Comparison of ENCODE assay signal across 8 mouse cellular contexts in the genomic region with DNA sequence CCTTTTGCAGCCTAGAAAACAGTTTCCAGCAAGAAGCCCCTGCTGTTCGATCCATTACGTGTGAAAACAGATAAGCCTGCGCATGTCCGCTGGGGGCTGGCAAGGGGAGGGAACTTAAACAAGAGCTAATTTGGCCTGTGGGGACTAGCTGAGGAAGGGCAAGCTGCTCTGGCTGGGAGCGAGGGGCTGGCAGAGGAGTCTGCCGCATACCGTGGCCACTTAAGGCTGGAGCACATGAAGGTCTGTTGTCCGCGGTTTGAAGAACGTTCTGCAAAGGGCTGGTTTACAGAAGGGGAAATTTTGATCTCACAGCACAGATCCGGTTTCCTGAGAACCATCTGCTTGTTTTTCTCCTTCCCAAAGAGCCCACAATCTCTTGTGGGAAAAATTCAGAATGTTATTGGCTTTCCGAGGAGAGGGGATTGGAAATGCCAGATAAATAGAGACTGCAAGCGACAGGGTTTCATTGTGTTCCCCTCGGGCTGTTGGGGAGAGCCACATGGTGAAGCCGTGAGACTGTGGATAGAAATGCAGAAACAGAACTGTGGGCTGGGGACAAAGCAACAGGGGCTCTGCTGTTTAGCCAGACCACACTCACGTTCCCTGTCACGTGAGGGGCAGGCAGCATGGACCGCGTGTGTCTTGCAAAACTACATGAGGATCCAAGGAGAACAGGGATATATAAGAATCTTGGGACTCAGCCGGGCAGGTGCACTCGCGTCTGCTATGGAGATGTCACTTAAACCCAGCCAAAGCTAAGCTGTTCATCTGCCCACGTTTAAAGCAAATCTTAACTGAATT. TPM values are rescaled to one million over a fixed set of nuclear protein-coding genes. Genes with fewer than 3 reads are reported as not detected.
A peak's percentile ranks its signal among the peaks of the same experiment; 100 is the strongest.
DNase-seq lines count a peak whose midpoint lies in the region; ATAC-seq and TF ChIP-seq lines count a peak whose summit lies in the region.

No protein-coding gene starts in this region.

- no peak for TF ChIP-seq CTCF in intestine, postnatal 0 days (IDR thresholded peaks at IDR 0.05; ENCODE audit: low read depth)

- H3K9ac ChIP-seq in intestine, postnatal 0 days (ENCODE audit: low read depth, low read length): no peak overlapping the region
- peak overlapping the region; percentile 11; the same call in 1 of the 2 replicates for H3K9ac ChIP-seq in liver, embryonic 15.5 days

- H3K9me3 ChIP-seq in intestine, postnatal 0 days (ENCODE audit: control insufficient read depth): no peaks in the 10 kb centered on the region
- H3K9me3 ChIP-seq in liver, embryonic 15.5 days (replicated peaks): no peaks in the 10 kb centered on the region

- no peak overlapping the region for H3K27ac ChIP-seq in intestine, postnatal 0 days (ENCODE audit: low read depth, low read length)
- no peak overlapping the region for H3K27ac ChIP-seq in liver, embryonic 15.5 days (replicated peaks)

- 22% methylated on average over 23 of the region's 23 CpGs for WGBS in intestine, postnatal 0 days
- 19% methylated on average over 23 of the region's 23 CpGs for WGBS in liver, embryonic 15.5 days (ENCODE audit: insufficient replicate concordance)

- ATAC-seq in intestine, postnatal 0 days: no peak
- no peak for ATAC-seq in liver, embryonic 15.5 days (ENCODE audit: insufficient read depth)

- no peaks in the 10 kb centered on the region for H3K27me3 ChIP-seq in intestine, postnatal 0 days (replicated peaks; ENCODE audit: control insufficient read depth, insufficient read depth, low read length)
- no peaks in the 10 kb centered on the region; the same call in 1 of the 2 replicates for H3K27me3 ChIP-seq in liver, embryonic 15.5 days

- H3K4me3 ChIP-seq in intestine, postnatal 0 days (ENCODE audit: low read depth, low read length): no peak overlapping the region
- H3K4me3 ChIP-seq in liver, embryonic 15.5 days (replicated peaks): peak overlapping the region; percentile 7; the same call in 1 of the 2 replicates

- H3K4me1 ChIP-seq in intestine, postnatal 0 days (replicated peaks; ENCODE audit: control insufficient read depth, insufficient read depth, low read length): no peaks in the 10 kb centered on the region
- H3K4me1 ChIP-seq in liver, embryonic 15.5 days (replicated peaks): peaks cover 8% of the 10 kb centered on the region

- H3K4me2 ChIP-seq in intestine, postnatal 0 days (replicated peaks; ENCODE audit: low read depth): peak overlapping the region; percentile 43
- H3K4me2 ChIP-seq in liver, embryonic 15.5 days: peak overlapping the region; percentile 57

- no peaks in the 10 kb centered on the region for H3K36me3 ChIP-seq in intestine, postnatal 0 days (ENCODE audit: control insufficient read depth, insufficient read depth)
- H3K36me3 ChIP-seq in liver, embryonic 15.5 days (replicated peaks): no peaks in the 10 kb centered on the region

- DNase-seq in cerebellum, postnatal 25 days: peak; percentile 42 to 45
- DNase-seq in cerebellum, adult 9-10 months: no peak
- peak; percentile 54 for DNase-seq in T-cell, adult 2 months (ENCODE audit: low spot score)
- DNase-seq in frontal cortex, postnatal 36 days (ENCODE audit: low spot score in 2 of 2): peak; percentile 38 to 48
- DNase-seq in right cerebral cortex, postnatal 4 days: peak; percentile 59
- no peak for DNase-seq in cerebellum, adult 11 months

RNA-seq across cellular contexts. Expression of a gene that starts 12.7 kb away (rescaled TPM):
- 0.26 TPM in 1 of 2 replicates, not detected in the other for polyA plus RNA-seq in intestine, postnatal 0 days (2015; fragmentation: Nextera tagmentation; extraction: Ambion mirVana)
- polyA plus RNA-seq in liver, embryonic 15.5 days (2015; fragmentation: Nextera tagmentation; extraction: Ambion mirVana): 0.10 and 0.15 TPM in 2 replicates

Comparison
In these comparisons a context has a peak if more than half of its experiments do, and no peak if none do; other contexts are left out.
1. DNase-seq: peak in cerebellum, postnatal 25 days (2 of 2), T-cell, adult 2 months (single experiment), frontal cortex, postnatal 36 days (2 of 2) and right cerebral cortex, postnatal 4 days (single experiment); none in cerebellum, adult 9-10 months (single experiment) and cerebellum, adult 11 months (single experiment).